Mouse (Mus musculus) embryo, embryonic 11.5 days (tissue): ENCODE results near the gene Tmem179.

Source experiments
- DNase-seq: peaks from one replicate; pipeline ENCODE4 v3.0.0-alpha.2; 2012; ENCODE audit warnings: low read depth, low spot score

The Tmem179 gene

DNA sequence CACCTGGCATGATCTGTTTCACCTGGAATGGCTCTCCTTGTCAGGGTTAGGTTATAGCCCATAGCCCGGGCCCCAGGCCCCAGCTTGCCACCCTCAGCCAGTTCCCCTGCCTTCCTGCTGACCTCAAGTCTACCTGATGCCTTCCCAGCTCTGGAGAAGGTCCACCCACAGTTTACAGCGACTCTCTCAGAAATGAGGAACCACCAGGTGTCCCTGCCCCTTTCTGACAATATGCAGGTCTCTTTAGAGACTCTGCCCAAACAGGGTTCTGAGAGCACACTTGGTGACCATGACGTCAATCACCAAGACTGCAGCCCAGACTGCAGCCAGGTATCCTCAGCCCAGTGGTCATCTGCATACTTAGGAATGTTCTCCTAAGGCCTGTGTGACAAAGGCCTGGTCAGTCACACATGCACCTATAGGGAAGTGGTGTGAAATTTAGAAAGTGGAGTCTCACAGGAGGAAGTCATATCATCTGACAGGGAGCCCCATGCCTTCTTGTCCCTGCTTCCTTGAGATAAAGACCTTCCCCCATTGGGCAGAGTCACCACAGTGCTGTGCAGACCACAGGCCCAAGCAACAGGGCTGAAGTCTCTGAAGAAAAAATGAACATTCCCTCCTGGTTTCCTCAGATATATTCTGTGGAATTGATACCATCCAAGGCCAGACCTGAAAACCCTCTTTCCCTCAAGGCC lies 52.6 kb downstream of the Tmem179 start:
- no peak for DNase-seq

DNA sequence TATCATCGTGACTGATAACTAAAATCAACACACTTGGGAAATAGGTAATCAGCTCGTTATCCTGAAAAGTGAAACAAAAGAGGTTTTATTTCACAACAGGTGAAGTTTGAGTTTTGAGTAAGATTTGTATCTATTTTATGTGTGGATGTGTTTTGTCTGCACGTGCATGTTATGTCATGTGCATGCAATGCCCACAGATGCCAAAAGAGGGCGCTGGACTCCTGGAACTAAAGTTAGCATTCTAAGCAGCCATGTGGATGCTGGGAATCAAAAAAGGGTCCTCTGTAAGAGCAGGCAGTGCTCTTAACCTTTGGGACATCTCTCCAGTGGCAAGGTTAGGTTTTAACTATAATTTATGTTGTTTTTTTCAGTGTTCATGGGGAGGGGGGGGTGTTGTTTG lies 53.3 kb downstream of the Tmem179 start:
- DNase-seq: no peak

DNA sequence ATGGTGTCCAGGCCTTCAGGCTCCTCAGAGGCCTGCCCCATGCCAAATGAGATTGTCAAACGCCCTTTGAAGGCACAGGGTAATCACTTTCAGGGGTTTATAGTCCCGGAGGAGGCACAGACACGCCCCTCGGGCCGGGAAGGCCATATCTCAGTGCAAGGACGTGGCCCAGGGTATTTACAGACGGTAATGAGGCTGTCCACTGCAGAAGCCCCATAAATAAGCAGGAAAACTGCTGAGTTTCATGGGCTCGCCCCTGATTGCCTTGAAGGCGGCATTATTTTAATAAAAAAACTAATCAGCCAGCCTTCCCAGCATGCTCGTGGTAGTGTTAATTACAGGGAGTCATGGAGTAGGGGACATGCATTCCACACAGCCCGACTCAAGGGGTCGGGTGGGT lies 54.1 kb downstream of the Tmem179 start:
- no peak for DNase-seq

DNA sequence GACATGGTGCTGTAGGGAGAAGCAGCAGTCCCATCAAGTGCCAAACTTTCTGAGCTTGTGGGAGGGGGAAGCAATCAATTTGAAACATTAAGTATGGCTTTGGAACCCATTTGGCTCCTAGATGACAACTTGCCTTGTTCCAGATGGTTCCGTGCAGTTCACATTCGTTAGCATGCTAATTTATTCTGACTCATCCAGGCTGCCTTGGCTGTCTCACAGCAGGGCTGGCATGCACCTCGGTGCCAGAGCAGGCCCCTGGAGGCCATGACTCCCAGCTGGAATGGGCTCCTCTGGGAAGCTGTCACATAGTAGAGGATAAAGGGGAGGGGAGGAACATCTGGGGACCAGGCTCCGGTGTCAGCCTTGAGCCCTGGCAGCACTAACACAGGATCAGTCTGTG lies 58.7 kb downstream of the Tmem179 start:
- DNase-seq: no peak

DNA sequence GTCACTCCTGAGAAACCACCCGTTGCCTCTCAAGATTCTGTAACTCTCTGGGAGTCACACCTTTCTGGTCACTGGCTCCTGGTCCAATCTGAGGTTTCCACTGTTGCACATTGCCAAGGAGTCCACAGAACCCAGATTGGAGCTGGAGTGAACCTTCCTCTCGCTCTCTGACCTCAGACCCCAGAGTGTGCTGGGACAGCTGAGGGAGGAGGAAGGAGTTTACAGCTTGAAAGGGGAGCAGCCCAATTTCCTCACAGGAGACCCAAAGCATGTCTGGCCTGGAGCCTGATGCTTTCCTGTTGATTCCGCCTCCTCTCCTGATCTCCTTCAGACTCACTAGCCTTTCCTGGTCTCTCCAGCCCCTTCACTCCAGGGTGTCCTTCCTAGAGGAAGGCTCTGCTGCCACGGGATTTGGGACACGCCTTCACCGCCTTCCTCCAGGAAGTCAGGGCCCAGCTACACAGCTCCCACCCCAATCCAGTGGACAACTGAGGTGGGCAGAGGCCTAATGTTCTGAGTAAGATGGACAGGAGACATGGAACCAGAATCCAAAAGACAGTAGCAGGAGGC lies 60.3 kb downstream of the Tmem179 start:
- DNase-seq: no peak

DNA sequence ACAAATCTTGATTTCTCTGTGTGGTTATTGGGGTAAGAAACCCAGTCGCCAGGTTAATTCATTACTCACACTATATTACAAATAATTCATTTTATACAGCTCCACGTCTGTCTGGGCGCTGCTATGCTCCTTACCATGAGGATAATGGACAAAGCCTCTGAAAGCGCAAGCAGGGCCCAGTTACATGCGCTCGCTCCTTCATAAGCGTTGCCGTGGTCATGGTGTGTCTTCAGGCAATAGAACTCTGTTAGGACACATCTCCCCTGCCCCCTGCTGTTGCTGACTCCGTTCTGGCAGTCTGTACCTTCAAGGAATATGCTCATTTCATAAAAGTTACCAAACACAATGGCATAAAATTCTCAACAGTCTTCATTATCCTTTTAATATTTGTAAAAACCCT lies 64.7 kb downstream of the Tmem179 start:
- DNase-seq: no peak

DNA sequence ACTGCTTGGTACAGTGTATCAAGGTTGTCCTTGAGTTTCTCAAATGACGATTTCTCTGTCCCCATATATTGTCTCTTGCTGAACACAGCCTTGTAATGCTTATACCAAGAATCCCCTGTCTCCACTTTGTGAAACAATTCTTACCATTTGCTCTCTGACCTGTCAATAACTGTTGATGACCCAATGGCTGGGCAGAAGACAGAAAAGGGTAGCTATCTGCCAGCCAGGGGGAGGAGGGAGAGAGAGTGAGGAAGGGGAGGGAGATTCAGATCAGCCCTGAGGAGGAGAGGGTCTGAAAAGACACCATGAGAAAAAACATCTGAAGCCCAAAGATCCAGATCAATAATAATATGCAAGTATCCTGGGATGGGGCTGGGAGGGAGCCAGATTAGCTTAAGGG lies 65.2 kb downstream of the Tmem179 start:
- DNase-seq: no peak

DNA sequence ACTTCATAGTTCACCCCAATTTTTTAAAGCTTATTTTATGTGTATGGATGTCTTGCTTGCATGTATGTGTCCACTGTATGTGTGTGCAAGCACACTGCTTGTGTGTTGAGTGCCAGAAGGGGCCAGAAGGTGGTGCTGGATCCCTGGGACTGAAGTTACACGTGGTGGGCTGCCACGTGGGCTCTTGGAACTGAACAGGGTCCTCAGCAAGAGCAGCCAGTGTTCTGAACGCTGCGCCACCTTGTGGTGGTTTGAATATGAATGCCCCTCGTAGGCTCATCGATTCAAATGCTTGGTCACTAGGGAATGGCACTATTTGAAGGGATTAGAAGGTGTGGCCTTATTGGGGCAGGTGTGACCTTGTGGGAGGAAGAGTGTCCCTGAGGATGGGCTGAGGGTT lies 65.7 kb downstream of the Tmem179 start:
- no peak for DNase-seq
